Mouse (Mus musculus) embryonic stem cell, embryonic (primary cell): ENCODE results near the gene Gab1.

Source experiments
- CTCF ChIA-PET, 4 experiments: fragments of 300-600 bp in 2 of 4; fragments of 350-600 bp in 2 of 4; sonication (Branson Sonifier 250); formaldehyde crosslinking; loops; one replicate each; lab custom pipeline; 2022; ENCODE audit warnings: inconsistent platforms in 2 of 4; lab: Charles Lee
- POLR2A ChIA-PET, 4 experiments: fragments of 300-600 bp in 2 of 4; fragments of 350-600 bp in 2 of 4; sonication (Branson Sonifier 250); formaldehyde crosslinking; loops; one replicate each; lab custom pipeline; 2022; ENCODE audit warnings: antibody characterized with exemption in 4 of 4, inconsistent platforms in 1 of 4; lab: Charles Lee

Gab1 gene

DNA sequence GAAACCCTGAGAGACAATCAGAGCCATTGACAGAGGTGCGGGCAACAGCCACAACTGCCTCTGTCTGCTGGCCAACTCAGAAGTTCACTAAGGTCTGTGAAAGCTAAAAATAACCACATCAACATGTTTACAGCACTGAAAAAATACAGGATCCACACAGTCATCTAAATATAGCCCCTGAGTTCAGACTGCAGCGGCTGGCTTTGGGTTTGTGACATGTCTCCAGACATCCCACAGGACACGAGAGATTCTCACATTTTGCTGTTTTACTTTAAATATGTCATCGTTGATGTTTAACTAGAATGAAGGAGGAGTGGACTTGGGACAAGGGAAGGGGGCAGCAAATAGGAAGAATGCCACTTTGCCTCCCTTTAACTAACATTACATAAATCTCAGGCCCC lies 68.7 kb downstream of the Gab1 start:
- POLR2A ChIA-PET = interaction anchor here in 1 of 4 experiments (1.1 to 1.6 kb wide), 5 partner anchors 11 to 20 kb away, joined by 3 to 6 read pairs (median 3); no protein-coding TSS in a partner anchor
- CTCF ChIA-PET = interaction anchor here in 3 of 4 experiments (0.6 to 1.2 kb wide), 3 partner anchors 13 to 154 kb away, joined by 3 read pairs; no protein-coding TSS in a partner anchor

DNA sequence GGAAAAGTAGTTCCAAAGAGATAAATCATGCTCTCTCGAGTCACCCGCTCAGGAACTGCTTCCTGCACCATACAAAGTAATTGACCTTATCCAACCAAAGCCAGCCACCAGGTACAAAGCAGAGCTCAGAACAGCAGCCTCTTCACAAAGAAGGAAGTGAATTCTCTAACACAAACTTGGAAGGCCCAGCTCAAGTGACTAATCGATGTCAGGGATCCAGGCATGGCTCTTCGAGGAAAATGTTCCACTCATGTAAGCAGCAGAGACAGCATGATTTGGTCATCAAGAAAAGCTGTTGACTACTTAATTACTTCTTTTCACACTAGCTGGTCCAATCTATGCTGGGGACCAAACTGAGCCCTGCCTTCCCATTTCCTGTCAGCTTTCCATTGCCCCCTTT lies 69.4 kb downstream of the Gab1 start:
- ChIA-PET POLR2A (interaction anchor here in 1 of 4 experiments (1.1 to 1.6 kb wide), 5 partner anchors 10 to 19 kb away, joined by 3 to 6 read pairs (median 3); no protein-coding TSS in a partner anchor), CTCF (interaction anchor here in 2 of 4 experiments (1.2 to 1.3 kb wide), 2 partner anchors 12 kb away, joined by 3 read pairs; no protein-coding TSS in a partner anchor)

DNA sequence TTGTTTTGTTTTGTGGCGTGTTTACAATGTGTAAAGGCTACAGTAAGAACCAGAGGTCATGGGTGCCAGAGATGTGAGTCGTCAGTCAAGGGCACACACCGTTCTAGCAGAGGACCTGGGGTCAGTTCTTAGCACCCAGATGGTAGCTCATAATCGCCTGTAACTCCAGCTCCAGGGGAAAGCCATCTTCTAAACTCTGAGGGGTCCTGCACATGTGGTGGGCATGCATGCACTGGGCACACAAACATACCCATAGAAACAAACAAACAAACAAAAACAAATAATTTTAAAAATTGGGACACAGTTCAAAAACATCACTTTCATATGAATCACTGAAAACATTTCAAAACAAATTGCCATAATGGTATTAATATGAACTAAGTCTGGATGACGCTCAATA lies 69.9 kb downstream of the Gab1 start:
- CTCF ChIA-PET = interaction anchor here in 2 of 4 experiments (1.2 to 1.3 kb wide), 2 partner anchors 12 kb away, joined by 3 read pairs; no protein-coding TSS in a partner anchor
- POLR2A ChIA-PET = interaction anchor here in 1 of 4 experiments (1.1 to 1.6 kb wide), 4 partner anchors 10 to 19 kb away, joined by 3 to 6 read pairs (median 4); no protein-coding TSS in a partner anchor

DNA sequence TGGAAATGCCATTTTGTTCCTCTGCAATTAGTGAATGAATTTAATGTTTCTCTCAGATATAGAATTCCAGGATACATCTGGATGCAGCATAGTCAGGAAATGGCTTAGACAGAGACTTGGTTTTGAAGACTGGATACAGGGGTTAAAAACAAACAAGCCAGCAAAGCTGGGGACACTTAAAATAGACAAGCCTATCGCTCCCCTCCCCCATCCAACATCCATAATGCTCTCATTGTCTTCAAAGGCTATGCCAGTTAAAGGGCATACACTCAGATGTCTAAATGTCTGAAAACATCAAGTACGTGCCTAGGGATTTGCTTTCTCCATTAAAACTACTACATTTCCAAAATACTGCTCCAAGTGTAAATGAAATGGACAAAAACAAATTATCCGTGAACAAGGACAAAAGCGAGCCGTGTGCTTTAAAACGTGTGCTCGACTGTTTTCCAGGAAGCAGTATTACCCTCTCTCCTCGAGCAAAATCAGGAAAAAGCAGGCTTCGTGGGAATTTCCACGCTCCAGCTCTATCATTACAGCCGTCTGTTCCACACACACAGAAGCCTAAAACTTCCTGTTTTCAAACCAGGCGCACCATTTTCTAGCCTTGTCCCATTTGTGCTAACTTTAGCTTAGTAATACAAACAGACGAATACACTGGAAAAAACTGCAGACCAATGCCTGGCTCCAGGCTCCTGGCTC lies 72.4 kb downstream of the Gab1 start:
- POLR2A ChIA-PET = interaction anchor here in 1 of 4 experiments (1.5 kb wide), 3 partner anchors 13 to 29 kb away, joined by 3 to 4 read pairs (median 4); no protein-coding TSS in a partner anchor
- CTCF ChIA-PET = no interaction called here

DNA sequence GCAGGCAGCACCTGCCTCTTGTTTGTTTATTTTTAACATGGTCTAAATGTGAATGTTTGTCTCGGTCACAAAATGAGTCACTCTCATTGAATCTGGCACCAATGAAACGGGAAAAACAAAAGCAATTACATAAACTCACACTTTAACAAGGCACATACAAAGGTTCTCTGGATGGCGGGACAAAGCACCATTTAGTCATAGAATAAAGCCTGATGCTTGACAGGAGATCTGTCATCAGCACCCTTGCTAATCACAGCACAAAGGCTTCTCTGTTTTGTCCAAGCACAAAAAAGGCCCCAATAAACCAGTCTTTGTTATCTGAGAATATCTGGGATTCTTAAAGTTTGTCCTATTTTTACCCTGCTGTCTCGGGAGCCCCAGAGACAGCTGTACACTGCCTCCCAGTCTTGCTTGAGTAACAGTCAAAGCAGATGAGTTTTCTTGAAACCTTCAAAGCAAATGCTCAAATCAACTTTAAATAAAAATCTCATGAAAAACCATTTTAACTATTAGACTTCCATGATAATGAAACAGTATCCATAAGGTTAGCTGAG lies 76.2 kb downstream of the Gab1 start:
- ChIA-PET CTCF (no interaction called here), POLR2A (interaction anchor here in 2 of 4 experiments (1.0 to 1.7 kb wide), 5 partner anchors 13 to 197 kb away, joined by 3 to 6 read pairs (median 4); no protein-coding TSS in a partner anchor)

DNA sequence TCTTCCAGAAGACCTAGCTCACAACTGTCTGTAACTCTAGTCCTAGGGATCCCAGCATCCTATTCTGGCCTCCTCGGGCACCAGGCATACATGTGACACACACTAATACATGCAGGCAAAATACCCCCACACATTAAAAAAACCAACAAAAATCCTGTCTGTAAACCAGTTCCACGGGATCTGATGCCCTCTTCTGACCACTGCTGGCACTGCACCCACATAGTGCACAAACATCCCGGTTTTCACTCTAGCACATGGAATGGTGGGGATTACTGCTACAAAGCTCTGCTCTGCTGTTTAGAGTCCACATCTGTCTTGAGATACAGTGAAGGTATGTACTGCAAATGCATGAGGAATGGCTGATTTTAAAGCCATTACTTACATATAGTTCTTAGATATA lies 81.5 kb downstream of the Gab1 start:
- POLR2A ChIA-PET = interaction anchor here in 2 of 4 experiments (0.9 to 1.4 kb wide), 9 partner anchors 9 to 125 kb away, joined by 3 to 7 read pairs (median 4); no protein-coding TSS in a partner anchor
- CTCF ChIA-PET = interaction anchor here (0.6 to 1.9 kb wide), 10 partner anchors 10 to 780 kb away, joined by 3 to 10 read pairs (median 4); no protein-coding TSS in a partner anchor

DNA sequence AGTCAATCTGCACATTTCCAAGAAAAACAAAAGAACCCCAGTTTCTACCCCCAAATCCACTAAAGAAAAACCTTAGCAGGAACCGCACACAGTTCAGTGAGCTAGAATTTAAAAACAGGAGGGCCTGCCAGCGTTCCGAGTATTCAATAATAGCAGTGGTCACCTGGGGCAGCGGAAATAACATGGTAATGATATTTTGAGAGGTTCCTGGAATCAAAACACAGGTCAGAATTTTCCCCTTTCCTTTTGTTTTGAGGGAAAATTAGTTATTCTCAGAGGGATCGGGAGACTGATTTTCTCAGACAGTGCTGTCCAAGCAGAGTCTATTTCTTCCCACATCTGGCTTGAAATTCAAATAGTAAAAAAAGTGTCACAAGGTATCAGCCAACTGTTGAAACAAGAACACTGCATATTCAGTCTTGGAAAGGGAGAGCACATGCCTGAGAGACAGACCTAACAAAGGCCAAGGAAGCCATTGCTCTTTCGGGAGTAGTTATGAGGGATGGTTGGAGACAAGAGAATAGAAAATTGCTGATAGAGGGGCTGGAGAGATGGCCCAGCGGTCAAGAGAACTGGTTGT lies 82.0 kb downstream of the Gab1 start:
- ChIA-PET CTCF (interaction anchor here in 3 of 4 experiments (0.6 to 1.9 kb wide), 7 partner anchors 9 to 46 kb away, joined by 3 to 10 read pairs (median 3); no protein-coding TSS in a partner anchor), POLR2A (interaction anchor here in 2 of 4 experiments (0.8 to 1.4 kb wide), 8 partner anchors 8 to 126 kb away, joined by 3 to 6 read pairs (median 4); no protein-coding TSS in a partner anchor)

DNA sequence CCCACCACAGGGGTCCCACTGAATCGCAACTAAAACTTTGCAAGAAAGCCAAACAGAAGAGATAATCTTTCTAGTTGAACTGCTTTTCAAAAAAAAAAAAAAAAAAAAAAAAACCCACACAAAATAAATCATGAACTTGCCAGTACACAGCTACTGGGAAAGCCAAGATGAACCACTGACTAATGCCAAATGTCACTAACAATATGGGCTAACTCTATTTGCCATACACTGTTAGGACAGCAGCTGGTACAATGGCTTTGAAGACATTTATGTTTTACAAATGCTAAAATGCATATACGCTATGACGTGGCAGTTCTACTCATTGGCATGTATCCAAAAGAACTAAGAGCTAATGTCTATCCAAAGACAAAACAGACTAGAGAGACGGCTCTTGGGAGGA lies 84.2 kb downstream of the Gab1 start:
- POLR2A ChIA-PET = interaction anchor here (0.6 to 1.6 kb wide), 15 partner anchors 9 to 731 kb away, joined by 3 to 10 read pairs (median 3); partner anchors contain the start of gene Usp38 (in 1 of the 4)

DNA sequence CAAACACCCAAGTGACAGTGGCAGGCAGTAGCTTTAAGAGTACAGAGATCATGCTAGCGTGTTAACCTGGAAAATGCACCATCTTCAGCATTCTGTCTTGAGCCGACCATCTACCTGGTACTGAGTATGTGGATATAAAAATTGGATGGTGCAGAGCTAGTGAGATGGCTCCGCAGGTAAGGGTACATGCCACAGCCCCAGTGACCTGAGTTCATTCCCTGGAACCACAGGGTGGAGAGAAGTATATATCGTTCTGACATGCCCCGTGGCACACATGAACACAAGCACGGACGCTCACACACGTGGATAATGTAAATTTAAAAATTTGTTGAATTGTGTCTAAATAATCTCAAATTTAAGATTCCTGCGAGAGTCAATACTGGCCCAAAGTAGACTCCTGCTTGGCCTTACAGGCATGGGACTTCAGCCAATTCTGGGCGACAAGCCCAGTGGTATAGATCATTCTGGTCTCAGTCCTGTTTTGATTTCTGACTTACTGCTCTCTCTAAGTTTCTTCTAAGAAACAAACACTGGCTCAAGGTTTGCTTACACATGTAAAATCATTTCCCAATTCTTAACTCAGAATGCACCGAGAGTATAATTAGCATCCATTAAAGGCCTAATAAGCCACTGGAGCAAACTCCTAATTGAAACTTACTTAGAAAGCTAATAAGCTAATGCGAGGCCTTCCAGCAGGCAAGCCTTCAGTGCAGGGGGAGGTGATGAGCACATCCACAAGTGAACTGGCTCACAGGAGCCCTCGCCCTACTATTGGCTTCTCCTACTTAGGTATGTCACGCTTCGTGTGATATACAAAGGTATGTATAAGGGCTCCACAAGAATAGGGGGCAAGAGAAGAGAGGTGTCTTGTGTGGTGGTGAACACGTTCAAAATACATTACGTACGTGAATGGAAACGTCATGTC lies 85.5 kb downstream of the Gab1 start:
- ChIA-PET POLR2A (interaction anchor here in 2 of 4 experiments (0.7 to 1.7 kb wide), 6 partner anchors 8 to 996 kb away, joined by 3 to 5 read pairs (median 4); no protein-coding TSS in a partner anchor), CTCF (interaction anchor here (0.6 to 0.8 kb wide), 5 partner anchors 15 to 1083 kb away, joined by 3 to 9 read pairs (median 4); no protein-coding TSS in a partner anchor)

More for the DNA sequence above, 84.2 kb downstream of the Gab1 start:
- CTCF ChIA-PET = interaction anchor here in 3 of 4 experiments (0.7 to 1.3 kb wide), 3 partner anchors 196 to 1084 kb away, joined by 3 to 4 read pairs (median 3); no protein-coding TSS in a partner anchor

DNA sequence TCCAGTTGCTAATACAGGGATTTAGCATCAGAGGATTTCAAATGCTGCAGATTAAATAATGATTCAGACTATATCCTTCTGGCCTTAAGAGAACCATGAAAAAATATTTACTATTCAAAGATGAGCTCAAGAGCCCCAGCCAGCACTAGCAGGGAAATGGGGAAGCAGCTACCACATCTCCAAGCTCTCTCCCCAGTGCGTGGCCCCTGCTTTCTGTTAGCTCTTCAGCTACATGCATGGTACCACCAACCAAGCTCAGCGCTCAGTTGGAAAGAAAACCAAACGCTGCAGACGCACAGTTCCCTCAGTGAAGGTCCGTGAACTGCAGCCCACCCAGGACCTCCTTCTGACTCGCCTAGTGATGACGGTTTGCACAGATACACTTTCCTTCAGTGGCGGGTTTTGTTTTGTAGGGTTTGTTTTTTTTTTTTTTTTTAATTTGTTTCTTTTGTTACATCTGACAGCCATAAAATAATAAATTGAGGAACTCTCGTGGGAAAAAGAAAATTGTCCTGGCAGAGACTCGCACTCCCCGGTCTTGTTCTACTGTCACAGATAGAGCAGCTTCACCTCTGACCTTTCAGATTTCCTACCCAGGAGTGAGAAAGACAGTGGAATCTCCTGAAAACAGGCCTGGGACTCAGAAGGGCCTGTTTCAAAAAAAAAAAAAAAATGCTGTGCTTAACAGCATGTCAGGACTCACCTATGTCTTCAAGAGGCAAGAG lies 86.4 kb downstream of the Gab1 start:
- ChIA-PET POLR2A (interaction anchor here in 3 of 4 experiments (0.7 to 1.7 kb wide), 6 partner anchors 10 to 995 kb away, joined by 3 to 5 read pairs (median 4); partner anchors contain the start of gene Usp38 (in 1 of the 3)), CTCF (interaction anchor here (0.6 to 0.8 kb wide), 4 partner anchors 16 to 41 kb away, joined by 3 to 9 read pairs (median 4); no protein-coding TSS in a partner anchor)

DNA sequence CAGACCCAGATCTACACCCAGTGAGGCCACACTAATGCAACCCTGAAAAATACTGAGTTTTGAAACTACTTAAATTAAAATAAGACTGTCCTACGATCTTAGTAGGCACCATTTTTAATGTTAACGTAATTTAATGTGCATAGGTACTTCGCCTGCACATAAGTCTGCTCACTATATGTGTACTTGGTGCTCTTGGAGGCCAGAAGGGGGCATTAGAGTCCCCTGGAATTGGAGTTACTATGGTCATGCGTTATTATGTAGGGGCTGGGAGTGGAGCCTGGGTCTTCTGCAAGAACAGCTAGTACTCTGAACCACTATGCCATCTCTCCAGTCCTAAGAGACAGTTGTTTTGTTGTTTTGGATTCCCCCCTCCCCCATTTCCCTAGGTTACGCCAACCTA lies 88.1 kb downstream of the Gab1 start:
- CTCF ChIA-PET = interaction anchor here in 3 of 4 experiments (0.6 to 1.4 kb wide), 4 partner anchors 9 to 436 kb away, joined by 3 to 4 read pairs (median 4); no protein-coding TSS in a partner anchor
- POLR2A ChIA-PET = interaction anchor here in 3 of 4 experiments (0.5 to 2.2 kb wide), 9 partner anchors 9 to 1080 kb away, joined by 3 to 9 read pairs (median 4); partner anchors contain the start of gene Usp38 (in 1 of the 3)

DNA sequence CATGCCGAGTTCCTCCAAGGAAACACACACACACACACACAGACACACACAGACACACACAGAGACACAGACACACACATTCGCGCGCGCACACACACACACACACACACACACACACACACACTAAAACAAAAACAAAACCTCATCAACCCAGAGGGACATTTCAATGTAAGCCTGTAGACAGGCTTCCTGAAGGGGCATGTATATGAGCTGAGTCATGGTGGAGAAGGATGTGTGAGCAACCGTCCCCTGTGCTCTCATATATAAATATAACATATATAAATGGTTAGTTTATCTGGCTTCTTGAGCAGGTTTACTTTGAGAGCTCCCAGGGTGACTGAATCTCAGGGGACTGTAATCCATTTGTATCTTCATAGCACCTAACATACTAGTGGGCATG lies 91.0 kb downstream of the Gab1 start:
- ChIA-PET CTCF (interaction anchor here in 2 of 4 experiments (0.6 to 1.2 kb wide), 3 partner anchors 9 to 16 kb away, joined by 3 to 4 read pairs (median 3); no protein-coding TSS in a partner anchor), POLR2A (interaction anchor here in 2 of 4 experiments (1.0 to 2.1 kb wide), 8 partner anchors 8 to 226 kb away, joined by 3 to 6 read pairs (median 4); partner anchors contain the start of gene Usp38 (in 1 of the 2))

DNA sequence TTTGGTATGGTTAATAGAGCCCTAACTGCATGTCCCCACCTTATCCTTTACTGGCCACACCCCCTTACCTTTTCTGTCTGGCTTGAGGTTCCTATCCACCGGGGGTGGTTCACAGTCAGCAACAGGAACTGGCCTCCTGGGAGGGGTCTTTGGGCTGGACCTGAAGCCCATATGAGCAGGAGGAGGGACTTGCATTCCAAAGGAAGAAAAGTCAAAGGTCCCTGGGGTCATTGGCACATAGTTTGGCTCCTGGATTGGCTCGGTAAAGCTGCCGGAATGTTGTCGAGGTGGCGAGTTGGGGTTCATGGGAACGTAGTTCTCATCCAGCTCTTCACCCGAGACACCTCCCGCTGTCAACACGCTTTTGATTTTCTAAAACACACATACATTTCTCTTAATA lies 95.8 kb downstream of the Gab1 start:
- ChIA-PET POLR2A (interaction anchor here in 1 of 4 experiments (1.0 to 1.7 kb wide), 4 partner anchors 9 to 31 kb away, joined by 3 to 6 read pairs (median 5); no protein-coding TSS in a partner anchor), CTCF (interaction anchor here in 1 of 4 experiments (0.8 kb wide), 1 partner anchor 27 kb away, joined by 3 read pairs; no protein-coding TSS in a partner anchor)

DNA sequence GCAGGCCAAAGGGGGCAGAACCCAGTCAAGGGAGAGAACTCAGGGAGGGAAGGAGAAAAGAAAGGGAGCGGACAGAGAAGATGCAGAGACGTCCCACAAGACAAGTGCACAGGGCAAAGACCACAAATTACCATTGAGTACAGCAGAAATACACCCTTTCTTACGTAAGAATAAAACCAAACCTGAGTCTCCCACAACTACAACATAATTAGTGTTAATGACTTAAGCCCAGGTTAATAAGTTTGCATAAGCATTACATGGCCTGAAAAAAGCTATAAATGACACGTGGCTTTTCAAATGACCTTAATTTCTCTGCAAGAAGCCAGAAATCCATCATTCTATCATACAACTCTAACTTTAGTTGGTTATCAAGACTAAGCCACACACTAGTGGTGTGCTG lies 97.0 kb downstream of the Gab1 start:
- CTCF ChIA-PET = interaction anchor here in 1 of 4 experiments (0.9 kb wide), 1 partner anchor 8 kb away, joined by 3 read pairs; no protein-coding TSS in a partner anchor
- POLR2A ChIA-PET = interaction anchor here in 1 of 4 experiments (1.1 to 1.8 kb wide), 4 partner anchors 10 to 22 kb away, joined by 3 to 6 read pairs (median 6); no protein-coding TSS in a partner anchor

DNA sequence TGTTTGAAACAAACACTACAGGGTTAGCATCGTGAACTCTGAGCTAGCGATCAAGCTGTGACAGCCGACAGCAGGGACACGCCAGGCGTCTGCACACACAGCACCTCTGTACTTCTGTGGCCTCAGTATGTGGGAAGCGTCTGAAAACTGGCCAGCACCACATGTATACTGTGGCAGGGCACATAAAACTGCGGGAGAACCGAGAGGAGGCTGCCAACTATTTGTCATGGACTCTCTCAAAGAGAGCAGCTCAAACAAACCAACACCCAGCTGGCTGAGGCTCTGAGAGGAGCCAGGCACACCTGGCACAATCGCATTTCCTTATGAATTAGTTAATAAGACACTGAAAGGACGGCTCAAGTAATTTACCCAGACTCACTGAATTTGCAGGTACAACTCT lies 99.0 kb downstream of the Gab1 start:
- ChIA-PET CTCF (interaction anchor here in 2 of 4 experiments (0.6 to 1.4 kb wide), 6 partner anchors 9 to 67 kb away, joined by 3 to 4 read pairs (median 3); no protein-coding TSS in a partner anchor), POLR2A (interaction anchor here in 2 of 4 experiments (0.6 to 2.1 kb wide), 6 partner anchors 10 to 233 kb away, joined by 3 to 5 read pairs (median 3); partner anchors contain the start of gene Usp38 (in 1 of the 2))
